Mouse (Mus musculus) brain, embryonic 14.5 days (tissue): Measurements from ENCODE around the gene Prrt2. TPM values are rescaled to one million over a fixed set of nuclear protein-coding genes. Genes with fewer than 3 reads are reported as not detected.
A peak's percentile ranks its signal among the peaks of the same experiment; 100 is the strongest.

Source experiments
- DNase-seq: peaks from one replicate; pipeline ENCODE4 v3.0.0-alpha.2; 2011; ENCODE audit warnings: low read depth
- CTCF ChIP-seq: fragments of 200-500 bp; IDR thresholded peaks from 2 replicates; pipeline ENCODE4 v1.5.1; 2012; ENCODE audit warnings: inconsistent platforms, mild to moderate bottlenecking, moderate library complexity, borderline replicate concordance; ENCODE audit not compliant: insufficient read depth, insufficient read length; ENCODE audit errors: extremely low read depth
- POLR2A ChIP-seq: fragments of 200-500 bp; IDR thresholded peaks from 2 replicates; pipeline ENCODE4 v1.6.1; 2012; ENCODE audit warnings: mild to moderate bottlenecking, inconsistent platforms, borderline replicate concordance; ENCODE audit not compliant: poor library complexity, insufficient read depth, insufficient read length, severe bottlenecking; ENCODE audit errors: extremely low read depth
- polyA plus RNA-seq: library from polyadenylated mRNA; depleted of rRNA; stranded (reverse); fragments of >200 nt; gene quantifications from 2 replicates; pipeline ENCODE4 v1.2.3, GENCODE M21; 2012

The Prrt2 gene
- polyA plus RNA-seq, 1 experiment = 71.4 TPM

DNA sequence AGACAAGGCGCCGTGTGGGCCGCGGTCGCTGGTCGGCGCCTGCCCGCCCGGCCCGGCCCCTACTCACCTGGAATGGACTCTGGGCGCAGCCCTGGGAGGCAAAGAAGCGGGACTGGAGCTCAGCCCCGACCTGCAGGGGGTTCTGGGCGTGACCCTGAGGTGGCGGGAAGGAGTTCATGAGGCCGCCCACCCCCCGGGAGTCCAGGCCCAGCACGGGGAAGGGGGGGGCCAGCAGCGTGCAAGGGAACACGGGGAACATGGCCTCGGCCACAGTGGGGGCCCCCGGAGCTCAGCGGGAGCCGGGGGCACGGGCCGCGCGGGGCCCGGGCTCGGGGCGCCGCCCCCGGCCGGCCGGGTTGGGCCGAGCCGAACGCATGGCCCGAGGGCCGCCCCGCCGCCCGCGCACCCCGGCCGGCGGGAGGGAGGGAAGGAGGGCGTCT, 5.2 kb upstream of the Prrt2 start:
- no peak for TF ChIP-seq CTCF
- peak; percentile 44; the same call in 1 of the 2 replicates for TF ChIP-seq POLR2A
- peak; percentile 78 for DNase-seq

DNA sequence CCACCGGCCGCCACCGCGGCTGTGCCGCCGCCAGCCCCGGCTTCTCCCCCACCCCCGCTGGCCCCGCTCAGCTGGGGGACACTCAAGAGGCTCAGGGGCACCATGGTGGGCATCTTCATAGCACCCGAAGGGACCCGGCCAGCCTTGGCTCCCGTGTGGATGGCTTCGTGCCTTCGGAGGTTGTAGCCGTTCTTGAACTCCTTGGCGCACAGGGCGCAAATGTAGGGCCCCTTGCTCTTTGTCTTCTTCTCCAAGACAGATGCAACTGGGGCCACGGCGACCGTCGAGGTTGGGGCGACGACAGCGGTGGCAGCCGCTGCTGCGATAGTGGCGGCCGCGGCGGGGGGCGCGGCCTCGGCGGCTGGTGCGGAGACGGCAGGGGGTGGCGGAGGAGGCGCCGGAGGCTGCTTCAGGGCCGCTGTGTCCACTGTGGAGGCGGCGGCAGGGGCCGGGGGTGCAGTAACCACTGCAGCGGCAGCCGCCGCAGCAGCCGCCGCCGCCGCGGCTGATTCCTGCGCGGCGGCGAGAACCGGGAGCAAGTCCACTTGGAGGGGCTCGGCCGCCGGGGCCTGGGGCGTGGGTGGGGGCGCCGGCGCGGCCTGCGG, 4.6 kb upstream of the Prrt2 start:
- TF ChIP-seq CTCF (no peak), POLR2A (no peak)
- peak; percentile 58 for DNase-seq

DNA sequence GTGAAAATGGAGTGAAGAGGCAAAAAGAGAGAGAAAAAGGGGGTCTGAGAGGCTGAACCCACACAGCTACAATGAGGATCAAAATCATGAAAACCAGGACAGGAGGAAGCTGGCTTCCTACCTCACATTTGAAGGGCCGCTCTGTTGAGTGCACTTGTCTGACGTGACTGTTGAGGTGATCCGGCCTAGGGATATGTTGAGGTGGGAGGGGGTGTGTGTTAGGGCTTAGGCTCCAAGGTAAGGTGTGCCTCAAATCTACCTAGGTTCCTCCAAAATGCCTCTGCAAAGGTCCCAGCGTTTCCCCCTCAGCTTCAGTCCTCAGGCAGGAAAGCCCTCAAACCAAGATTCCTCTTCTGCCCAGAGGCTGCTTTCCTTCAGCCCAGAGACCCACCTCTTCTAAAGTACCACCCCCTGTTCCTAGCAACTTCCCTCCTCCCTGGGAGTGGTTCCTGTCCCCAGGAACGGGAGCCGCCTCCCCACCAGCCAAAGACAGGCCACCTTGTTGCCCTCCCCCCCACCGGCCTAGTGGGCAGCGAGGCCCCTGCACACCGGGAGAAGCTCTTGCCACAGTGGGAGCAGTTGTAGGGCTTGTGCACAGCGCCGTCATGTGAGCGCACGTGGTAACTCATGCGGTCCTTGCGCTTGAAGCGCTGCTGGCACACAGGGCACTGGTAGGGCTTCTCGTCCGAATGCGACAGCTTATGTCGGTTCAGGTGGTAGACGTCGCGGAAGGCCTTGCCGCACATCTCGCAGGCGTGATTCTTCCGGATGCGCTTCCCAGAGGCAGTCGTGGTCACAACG, 3.9 kb upstream of the Prrt2 start:
- peak; percentile 95 for DNase-seq
- TF ChIP-seq CTCF = peak; percentile 57; the same call in 1 of the 2 replicates
- peak; percentile 23; the same call in 1 of the 2 replicates for TF ChIP-seq POLR2A

DNA sequence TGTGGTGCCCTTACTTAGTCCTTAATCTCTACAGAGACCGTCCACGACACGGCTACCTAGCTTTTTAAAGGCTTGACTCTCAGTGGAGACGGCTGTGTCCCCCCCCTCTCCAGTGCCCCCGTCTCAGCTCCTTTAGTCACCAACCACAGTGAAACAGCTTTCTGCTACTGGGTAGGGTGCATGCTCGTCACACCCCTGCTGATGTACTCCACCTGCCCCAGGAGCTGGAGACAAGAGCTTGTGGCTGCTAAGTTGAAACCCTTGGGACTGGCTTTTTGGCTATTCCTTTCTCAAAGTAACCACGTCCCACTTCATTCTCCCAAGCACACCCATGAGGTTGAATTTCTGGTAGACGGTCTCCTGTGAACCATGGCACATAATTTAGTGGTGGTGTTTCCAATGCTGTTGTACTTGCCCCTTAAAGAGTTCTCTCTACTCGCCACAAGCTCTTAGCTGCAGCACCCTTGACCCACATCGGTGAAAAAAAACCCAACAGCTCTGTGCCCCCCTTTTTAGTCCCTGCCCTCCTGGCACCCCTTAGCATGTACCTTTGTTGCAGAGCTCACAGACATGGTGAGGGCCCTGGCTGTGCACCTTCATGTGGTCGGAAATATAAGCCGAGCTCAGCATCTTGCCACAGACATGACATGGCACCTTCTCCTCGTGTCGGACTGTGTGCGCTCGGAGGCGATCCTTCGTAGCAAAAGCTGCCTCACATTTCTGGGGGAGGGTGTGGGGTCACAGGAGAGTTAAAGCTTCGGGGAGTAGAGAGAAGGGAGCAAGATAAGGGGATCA, 3.1 kb upstream of the Prrt2 start:
- DNase-seq = peak; percentile 24
- TF ChIP-seq POLR2A (no peak), CTCF (no peak)

DNA sequence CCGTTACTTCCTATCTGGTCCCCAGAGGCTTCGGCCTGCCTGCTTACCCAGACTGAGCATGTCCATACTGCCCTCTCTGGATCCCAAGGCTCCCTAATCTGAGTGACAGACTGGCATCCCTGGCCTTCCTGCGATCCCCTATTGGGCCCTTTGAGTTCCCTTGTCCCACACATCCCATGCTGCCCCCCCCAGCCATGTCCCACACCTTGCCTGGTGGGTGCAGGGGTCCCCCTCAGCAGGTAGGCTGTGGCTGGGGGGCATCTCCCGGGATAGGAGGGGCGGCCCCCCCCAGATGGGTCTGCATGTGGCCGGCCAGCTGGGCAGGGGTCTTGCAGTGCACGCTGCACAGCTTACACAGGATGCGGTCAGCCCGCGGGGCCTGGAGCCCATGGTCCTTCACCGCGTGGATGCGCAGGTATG, 2.3 kb upstream of the Prrt2 start:
- no peak for DNase-seq
- TF ChIP-seq CTCF = no peak
- no peak for TF ChIP-seq POLR2A

DNA sequence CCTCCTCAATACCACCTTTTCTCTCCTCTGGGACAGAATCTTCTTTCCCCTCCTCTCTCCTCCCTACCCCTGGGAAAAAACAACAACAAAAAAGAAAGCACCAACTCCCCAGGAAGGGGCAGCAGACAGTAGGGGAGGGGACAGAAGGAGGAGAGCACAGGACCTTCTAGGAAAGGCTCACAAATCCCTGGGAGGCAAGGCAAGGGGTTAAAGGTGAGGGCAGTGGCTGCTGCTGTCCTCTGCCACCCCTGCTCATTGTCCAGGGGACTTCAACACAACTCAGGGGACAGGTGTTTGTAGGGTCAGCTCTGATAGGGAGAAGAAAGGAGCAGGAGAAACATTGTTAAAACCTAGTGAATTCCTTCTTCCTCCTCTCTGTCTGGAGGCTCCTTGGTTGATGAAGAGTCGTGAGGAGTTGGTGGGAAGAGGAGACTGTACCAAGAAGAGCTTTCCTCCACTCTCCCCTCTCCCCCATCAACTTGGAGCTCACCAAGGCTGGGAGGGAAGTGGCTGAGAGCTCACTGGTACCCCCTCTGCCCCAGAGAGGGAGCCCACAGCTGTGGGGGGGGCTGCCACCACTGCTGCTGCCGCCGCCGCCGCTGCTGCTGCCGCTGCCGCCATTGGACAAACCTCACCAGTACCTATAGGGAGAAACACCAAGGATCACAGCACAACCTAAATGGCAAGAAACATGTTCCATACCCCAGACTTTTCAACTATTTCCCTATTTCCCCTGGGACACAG, 1.7 kb upstream of the Prrt2 start:
- no peak for DNase-seq
- TF ChIP-seq CTCF (no peak), POLR2A (no peak)

DNA sequence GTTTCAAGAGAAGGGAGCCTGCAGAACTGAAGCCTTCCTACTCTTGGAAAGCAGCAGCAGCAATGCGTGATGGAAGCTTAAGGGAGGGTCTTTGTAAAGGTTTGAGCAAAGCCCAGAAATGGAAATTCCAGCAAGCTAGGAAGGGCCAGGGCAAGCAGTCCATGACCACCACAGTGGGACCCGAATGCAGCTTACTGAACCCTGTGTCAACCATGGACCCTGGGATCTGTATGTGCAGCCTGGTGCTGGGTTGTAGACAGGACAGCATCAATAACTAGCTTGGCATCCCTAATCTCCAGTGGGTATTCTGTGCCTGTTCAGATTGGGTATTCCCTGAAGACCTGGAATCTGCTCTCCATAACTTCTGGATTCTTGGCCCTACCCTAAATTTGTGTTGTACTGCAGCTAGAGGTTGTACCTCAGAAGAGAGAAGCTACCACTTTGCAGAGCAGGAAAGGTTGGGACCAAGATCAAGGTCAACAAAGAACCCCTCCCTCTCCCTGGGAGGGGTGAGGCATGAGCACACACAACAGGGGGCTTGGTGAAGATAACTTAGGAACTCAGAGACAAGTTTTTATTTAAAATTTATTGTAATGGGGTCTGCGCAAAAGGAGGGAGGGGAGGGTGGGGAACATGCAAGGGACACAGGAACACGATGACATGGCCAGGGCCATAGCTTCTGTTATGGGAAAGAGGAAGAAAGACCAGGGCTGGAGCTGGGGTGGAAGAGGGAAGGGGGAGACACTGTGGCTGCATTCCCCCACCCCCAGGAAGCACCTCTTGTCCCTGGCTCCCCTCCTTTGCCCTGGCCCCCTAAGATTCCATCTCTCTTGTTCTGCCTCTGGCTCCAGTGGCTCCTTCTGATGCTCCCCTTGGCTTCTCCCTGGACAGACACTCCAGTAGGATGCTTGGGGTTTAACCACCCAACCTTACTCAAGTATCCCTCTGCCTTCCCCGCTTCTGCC, 834 bp upstream of the Prrt2 start:
- no peak for TF ChIP-seq CTCF
- TF ChIP-seq POLR2A = no peak
- DNase-seq = no peak

DNA sequence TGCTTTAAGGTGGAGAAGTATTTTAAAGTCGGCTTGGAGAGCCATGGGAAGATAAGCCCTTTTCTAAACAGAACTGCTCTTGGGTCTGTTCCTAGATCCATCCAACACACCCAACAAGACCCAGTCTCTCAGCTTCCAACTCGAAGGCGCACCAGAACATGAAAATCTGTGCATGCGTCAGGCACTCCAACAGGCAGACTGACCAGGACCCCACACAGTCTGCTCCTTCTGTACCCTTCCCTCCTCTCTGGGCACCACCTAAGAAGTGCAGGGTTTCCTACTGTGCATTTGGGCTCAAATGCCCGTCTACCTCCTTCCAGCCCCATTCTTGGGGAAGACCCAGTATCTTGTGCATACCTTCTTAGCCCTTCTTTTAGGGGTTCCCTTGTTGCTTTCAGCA, 520 bp downstream of the Prrt2 start:
- no peak for TF ChIP-seq POLR2A
- no peak for TF ChIP-seq CTCF
- DNase-seq = no peak

DNA sequence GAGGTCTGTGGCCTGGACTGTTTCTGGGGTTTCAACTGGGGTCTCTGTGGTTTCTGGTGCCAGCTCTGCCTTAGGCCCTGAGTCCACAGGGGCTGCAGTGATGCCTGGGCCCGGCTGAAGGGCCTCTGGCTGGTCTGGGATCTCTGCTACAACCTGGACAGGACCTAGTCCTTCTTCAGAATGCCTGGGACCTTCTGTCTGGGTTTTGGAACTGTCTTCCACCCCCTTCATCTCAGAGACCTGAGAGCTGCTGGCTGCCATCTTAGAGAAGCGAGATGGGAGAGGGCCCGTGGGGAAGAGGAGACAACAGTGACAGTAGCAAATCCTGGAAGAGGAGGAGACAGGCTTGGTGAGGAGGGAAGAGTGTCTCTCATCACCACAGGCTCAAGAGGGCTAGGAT, 980 bp downstream of the Prrt2 start:
- DNase-seq = no peak
- TF ChIP-seq POLR2A = no peak
- no peak for TF ChIP-seq CTCF
